Mouse (Mus musculus) gonadal fat pad, adult 2 months (tissue): Measurements from ENCODE around the gene Dner. TPM values are rescaled to one million over a fixed set of nuclear protein-coding genes. Genes with fewer than 3 reads are reported as not detected.

Source experiments
- DNase-seq: peaks from one replicate; pipeline ENCODE4 v3.0.0-alpha.2; 2012; ENCODE audit warnings: low read depth
- polyA plus RNA-seq: library from polyadenylated mRNA; depleted of rRNA; stranded (reverse); fragments of >200 nt; gene quantifications from 2 replicates; pipeline ENCODE4 v1.2.3, GENCODE M21; 2012; rRNA removed

Gene Dner
- polyA plus RNA-seq, 1 experiment, result 3.3 TPM

DNA sequence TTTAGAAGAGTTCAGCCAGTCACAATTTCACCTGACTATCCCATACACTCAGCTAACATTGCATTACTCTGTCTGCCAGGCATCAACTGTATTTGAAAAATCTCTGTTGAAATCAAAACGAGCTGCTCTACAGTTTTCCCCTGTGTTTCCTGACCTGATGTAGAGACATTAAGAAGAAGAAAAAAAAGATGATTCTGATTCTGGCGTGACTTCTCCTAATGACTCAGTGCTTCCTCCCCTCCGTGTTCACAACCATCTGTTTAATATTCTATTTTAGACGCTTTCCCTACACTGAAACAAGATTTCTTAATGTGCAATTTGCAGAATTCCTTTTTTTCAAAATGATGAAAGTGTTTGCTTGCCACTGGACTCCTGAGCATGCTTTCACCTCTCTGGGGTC is 374.7 kb downstream of the Dner start:
- no peak for DNase-seq

Other genes with a start within 250 kb of the Dner start
- 24.8 and 25.9 TPM in 2 replicates for gene Fbxo36, start 143.6 kb upstream of the Dner start, polyA plus RNA-seq
- 40.2 and 42.9 TPM in 2 replicates for gene Trip12, start 144.3 kb upstream of the Dner start, polyA plus RNA-seq
- 0.38 and 0.57 TPM in 2 replicates for gene Slc16a14, start 238.9 kb upstream of the Dner start, polyA plus RNA-seq